ENCODE assay signal across 13 mouse cellular contexts in the genomic region with DNA sequence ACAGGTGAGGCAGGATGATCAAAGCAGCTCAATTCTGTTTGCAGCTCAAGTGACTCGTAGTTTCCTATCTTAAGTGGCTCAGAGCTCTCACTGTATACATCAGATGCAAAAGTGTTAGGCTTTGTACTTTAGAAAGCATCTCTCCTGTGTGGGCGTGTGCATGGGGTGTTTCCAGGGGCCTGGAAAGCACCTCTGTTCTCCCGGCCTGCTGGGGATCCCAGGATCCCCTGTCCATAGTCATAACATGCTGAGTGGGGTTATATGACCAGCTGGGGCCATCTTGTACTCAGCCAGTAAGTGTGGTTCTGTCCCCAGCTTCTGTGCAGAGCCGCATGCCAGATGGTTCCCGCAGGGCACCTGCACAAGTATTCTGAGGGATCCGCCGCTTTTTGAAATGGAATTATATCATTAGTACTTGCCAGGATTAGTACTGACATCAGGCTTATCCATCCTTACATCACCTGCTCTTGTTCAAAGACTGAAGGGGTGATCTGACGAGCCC. TPM values are rescaled to one million over a fixed set of nuclear protein-coding genes. Genes with fewer than 3 reads are reported as not detected.
DNase-seq lines count a peak whose midpoint lies in the region; ATAC-seq and TF ChIP-seq lines count a peak whose summit lies in the region.
"Had no signal": no experiment of that assay in that cellular context is flagged by ENCODE, and none has a peak within 500 bp of the region (broad histone marks: within the 10 kb centered on the region; RNA-seq: fewer than 3 reads in every experiment).

No protein-coding gene starts in this region.

- H3K4me3 ChIP-seq in embryonic facial prominence, embryonic 14.5 days (ENCODE audit: low read depth, low read length), result no peak overlapping the region
- no peak overlapping the region for H3K4me3 ChIP-seq in olfactory bulb, adult 2 months (ENCODE audit: insufficient read depth, low read depth, low read length)
- H3K4me3 ChIP-seq: liver, embryonic 15.5 days; megakaryocyte, embryonic 14.5 days had no signal

- no peaks in the 10 kb centered on the region for H3K27me3 ChIP-seq in embryonic facial prominence, embryonic 14.5 days (replicated peaks; ENCODE audit: control insufficient read depth, insufficient read depth, low read length)
- H3K27me3 ChIP-seq: liver, embryonic 15.5 days; megakaryocyte, embryonic 14.5 days had no signal

- no peak overlapping the region for H3K4me2 ChIP-seq in embryonic facial prominence, embryonic 14.5 days (ENCODE audit: low read depth, low read length)
- H3K4me2 ChIP-seq: liver, embryonic 15.5 days had no signal

- TF ChIP-seq POLR2A in olfactory bulb, adult 2 months (IDR thresholded peaks at IDR 0.05; ENCODE audit: insufficient read depth, low read depth, low read length), result no peak

- WGBS in embryonic facial prominence, embryonic 14.5 days, result 61% methylated on average over 8 of the region's 8 CpGs
- 54% methylated on average over 8 of the region's 8 CpGs for WGBS in olfactory bulb, adult 2 months

- TF ChIP-seq CTCF in olfactory bulb, adult 2 months (IDR thresholded peaks at IDR 0.05; ENCODE audit: insufficient read depth, low read depth, low read length), result no peak

- H3K9me3 ChIP-seq in embryonic facial prominence, embryonic 14.5 days (ENCODE audit: control insufficient read depth, low read length), result no peaks in the 10 kb centered on the region
- H3K9me3 ChIP-seq: liver, embryonic 15.5 days; megakaryocyte, embryonic 14.5 days had no signal

- no peak overlapping the region for H3K27ac ChIP-seq in embryonic facial prominence, embryonic 14.5 days (replicated peaks; ENCODE audit: low read depth, low read length)
- 0 out of 2 replicates have a peak overlapping the region, but pooled peaks have one; percentile 39 for H3K27ac ChIP-seq in olfactory bulb, adult 2 months (ENCODE audit: insufficient read depth, low read depth, low read length)
- H3K27ac ChIP-seq: liver, embryonic 15.5 days had no signal

- H3K4me1 ChIP-seq in embryonic facial prominence, embryonic 14.5 days (ENCODE audit: control insufficient read depth, insufficient read depth, low read length), result peaks cover 7% of the 10 kb centered on the region
- peaks cover 52% of the 10 kb centered on the region for H3K4me1 ChIP-seq in olfactory bulb, adult 2 months (ENCODE audit: control insufficient read depth, insufficient read depth, low read length)

- H3K36me3 ChIP-seq in embryonic facial prominence, embryonic 14.5 days (ENCODE audit: control insufficient read depth, insufficient read depth, low read length), result peaks cover 5% of the 10 kb centered on the region; the same call in 1 of the 2 replicates

- H3K9ac ChIP-seq in embryonic facial prominence, embryonic 14.5 days (ENCODE audit: low read depth, low read length), result no peak overlapping the region
- H3K9ac ChIP-seq: liver, embryonic 15.5 days had no signal

- DNase-seq in cerebellum, adult 8-10 months, result peak; percentile 36
- DNase-seq in cerebellum, adult 11 months, result no peak
- DNase-seq in retina, postnatal 1 day, result peak; percentile 42
- no peak for DNase-seq in retina, embryonic 14.5 days (ENCODE audit: low spot score)
- DNase-seq in embryonic facial prominence, embryonic 14.5 days (ENCODE audit: low spot score), result peak; percentile 28
- DNase-seq in testis, postnatal 14 days (ENCODE audit: low spot score), result no peak
- DNase-seq in gastrocnemius, adult 18-20 months (ENCODE audit: low spot score), result no peak
- DNase-seq: adrenal gland, postnatal 10 days; embryo, embryonic 11 days; kidney, adult 9 months had no signal

- no peak; the same call in 1 of the 2 replicates for ATAC-seq in embryonic facial prominence, embryonic 14.5 days (ENCODE audit: low read depth)

RNA-seq across cellular contexts. Expression of a gene that starts 25.8 kb away (rescaled TPM):
- polyA plus RNA-seq in embryonic facial prominence, embryonic 14.5 days (2014; fragmentation: Nextera tagmentation; extraction: Ambion mirVana), result 85.4 and 86.4 TPM in 2 replicates
- not detected in 2 replicates for polyA plus RNA-seq in olfactory bulb, adult 2 months (2012; ENCODE audit: insufficient read depth, insufficient read length, low replicate concordance, missing spikeins)
- total RNA-seq in gastrocnemius, adult 18-20 months (2021), result 10 to 100 TPM; 37.3 to 41.0 TPM

RNA-seq across cellular contexts. Expression of a gene that starts 26.2 kb away (rescaled TPM):
- 14.7 TPM in 2 replicates for polyA plus RNA-seq in embryonic facial prominence, embryonic 14.5 days (2014; fragmentation: Nextera tagmentation; extraction: Ambion mirVana)
- not detected in 2 replicates for polyA plus RNA-seq in olfactory bulb, adult 2 months (2012; ENCODE audit: insufficient read depth, insufficient read length, low replicate concordance, missing spikeins)
- 10 to 100 TPM; 19.8 to 20.8 TPM for total RNA-seq in gastrocnemius, adult 18-20 months (2021)

RNA-seq across cellular contexts. Expression of a gene that starts 46.1 kb away (rescaled TPM):
- 16.5 and 17.8 TPM in 2 replicates for polyA plus RNA-seq in embryonic facial prominence, embryonic 14.5 days (2014; fragmentation: Nextera tagmentation; extraction: Ambion mirVana)
- polyA plus RNA-seq in olfactory bulb, adult 2 months (2012; ENCODE audit: insufficient read depth, insufficient read length, low replicate concordance, missing spikeins), result not detected in 2 replicates
- 1 to 10 TPM; 3.2 to 5.0 TPM for total RNA-seq in gastrocnemius, adult 18-20 months (2021)

RNA-seq across cellular contexts. Expression of a gene that starts 46.3 kb away (rescaled TPM):
- 3.2 and 3.8 TPM in 2 replicates for polyA plus RNA-seq in embryonic facial prominence, embryonic 14.5 days (2014; fragmentation: Nextera tagmentation; extraction: Ambion mirVana)
- polyA plus RNA-seq in olfactory bulb, adult 2 months (2012; ENCODE audit: insufficient read depth, insufficient read length, low replicate concordance, missing spikeins), result not detected in 2 replicates
- 1 to 10 TPM; 3.0 to 3.2 TPM for total RNA-seq in gastrocnemius, adult 18-20 months (2021)

Comparison
In these comparisons a context has a peak if more than half of its experiments do, and no peak if none do; other contexts are left out.
1. DNase-seq: peak in cerebellum, adult 8-10 months (single experiment), retina, postnatal 1 day (single experiment) and embryonic facial prominence, embryonic 14.5 days (single experiment); none in cerebellum, adult 11 months (single experiment), retina, embryonic 14.5 days (single experiment), testis, postnatal 14 days (single experiment) and gastrocnemius, adult 18-20 months (single experiment).
2. RNA of a gene that starts 46.1 kb away (polyA plus RNA-seq): 16.5 to 17.8 TPM in embryonic facial prominence, embryonic 14.5 days; not detected in olfactory bulb, adult 2 months; every median in the first group is over 10 times any median in the second.